Mouse (Mus musculus): ENCODE results near the gene Atp5c1. TPM values are rescaled to one million over a fixed set of nuclear protein-coding genes. Genes with fewer than 3 reads are reported as not detected.
A peak's percentile ranks its signal among the peaks of the same experiment; 100 is the strongest.

The Atp5c1 gene
- polyA plus RNA-seq, 1 experiment from 2014 or later = 1,501 TPM

GRCm38 (mm10) chr2:10074470-10074869 lies 5.8 kb downstream of the Atp5c1 start:
- WGBS = 57% methylated on average over 7 of the region's 7 CpGs
- H3K4me2 ChIP-seq (ENCODE audit: low read depth, low read length) = no peak overlapping the region
- 0 out of 2 replicates have a peak, but pooled peaks cover 2% of the 10 kb centered on the region for H3K36me3 ChIP-seq (ENCODE audit: control insufficient read depth, insufficient read depth)
- no peak overlapping the region for H3K9ac ChIP-seq (ENCODE audit: low read length)
- no peak overlapping the region for H3K4me3 ChIP-seq (ENCODE audit: low read length)
- no peak for ATAC-seq (replicated peaks; ENCODE audit: extremely low read depth, insufficient read depth, low FRiP score)
- no peaks in the 10 kb centered on the region for H3K27me3 ChIP-seq (ENCODE audit: control insufficient read depth, insufficient read depth, low read length)
- H3K9me3 ChIP-seq (replicated peaks; ENCODE audit: control insufficient read depth, low read length) = no peaks in the 10 kb centered on the region
- H3K4me1 ChIP-seq (ENCODE audit: control insufficient read depth, insufficient read depth, low read length) = peaks cover 53% of the 10 kb centered on the region
- H3K27ac ChIP-seq (ENCODE audit: low read length) = no peak overlapping the region

GRCm38 (mm10) chr2:10071751-10072150 lies 8.6 kb downstream of the Atp5c1 start:
- Histone ChIP-seq H3K4me1 (ENCODE audit: control insufficient read depth, insufficient read depth, low read length) (peaks cover 34% of the 10 kb centered on the region), H3K36me3 (ENCODE audit: control insufficient read depth, insufficient read depth) (peaks cover 22% of the 10 kb centered on the region), H3K27me3 (ENCODE audit: control insufficient read depth, insufficient read depth, low read length) (no peaks in the 10 kb centered on the region), H3K4me3 (ENCODE audit: low read length) (no peak overlapping the region), H3K9ac (ENCODE audit: low read length) (no peak overlapping the region), H3K27ac (ENCODE audit: low read length) (no peak overlapping the region), H3K9me3 (replicated peaks; ENCODE audit: control insufficient read depth, low read length) (no peaks in the 10 kb centered on the region), H3K4me2 (ENCODE audit: low read depth, low read length) (no peak overlapping the region)
- WGBS = 71% methylated on average over 7 of the region's 7 CpGs
- ATAC-seq (replicated peaks; ENCODE audit: extremely low read depth, insufficient read depth, low FRiP score) = no peak

GRCm38 (mm10) chr2:10058836-10059235 lies 21.5 kb downstream of the Atp5c1 start:
- Histone ChIP-seq H3K4me1 (ENCODE audit: control insufficient read depth, insufficient read depth, low read length) (peaks cover 9% of the 10 kb centered on the region), H3K27ac (ENCODE audit: low read length) (no peak overlapping the region), H3K9me3 (replicated peaks; ENCODE audit: control insufficient read depth, low read length) (no peaks in the 10 kb centered on the region), H3K4me2 (ENCODE audit: low read depth, low read length) (no peak overlapping the region), H3K27me3 (ENCODE audit: control insufficient read depth, insufficient read depth, low read length) (no peaks in the 10 kb centered on the region), H3K36me3 (ENCODE audit: control insufficient read depth, insufficient read depth) (peaks cover 74% of the 10 kb centered on the region), H3K9ac (ENCODE audit: low read length) (no peak overlapping the region), H3K4me3 (ENCODE audit: low read length) (no peak overlapping the region)
- 78% methylated on average over 5 of the region's 5 CpGs for WGBS
- no peak for ATAC-seq (replicated peaks; ENCODE audit: extremely low read depth, insufficient read depth, low FRiP score)

- Histone ChIP-seq H3K27ac (ENCODE audit: low read length) (no peak overlapping the region), H3K27me3 (ENCODE audit: control insufficient read depth, insufficient read depth, low read length) (no peaks in the 10 kb centered on the region), H3K36me3 (ENCODE audit: control insufficient read depth, insufficient read depth) (peaks cover 28% of the 10 kb centered on the region), H3K4me2 (ENCODE audit: low read depth, low read length) (no peak overlapping the region), H3K4me1 (ENCODE audit: control insufficient read depth, insufficient read depth, low read length) (peaks cover 10% of the 10 kb centered on the region), H3K9me3 (replicated peaks; ENCODE audit: control insufficient read depth, low read length) (no peaks in the 10 kb centered on the region), H3K4me3 (ENCODE audit: low read length) (no peak overlapping the region), H3K9ac (ENCODE audit: low read length) (no peak overlapping the region)
- no peak for ATAC-seq (replicated peaks; ENCODE audit: extremely low read depth, insufficient read depth, low FRiP score)
- WGBS = 81% methylated on average over 1 of the region's 1 CpGs
Measured at GRCm38 (mm10) chr2:10051996-10052395, 28.3 kb downstream of the Atp5c1 start.

- H3K36me3 ChIP-seq (ENCODE audit: control insufficient read depth, insufficient read depth) = peaks cover 20% of the 10 kb centered on the region
- ATAC-seq (replicated peaks; ENCODE audit: extremely low read depth, insufficient read depth, low FRiP score) = no peak
- WGBS = 89% methylated on average over 3 of the region's 3 CpGs
- H3K27me3 ChIP-seq (ENCODE audit: control insufficient read depth, insufficient read depth, low read length) = no peaks in the 10 kb centered on the region
- no peak overlapping the region for H3K4me3 ChIP-seq (ENCODE audit: low read length)
- H3K9me3 ChIP-seq (replicated peaks; ENCODE audit: control insufficient read depth, low read length) = no peaks in the 10 kb centered on the region
- H3K4me2 ChIP-seq (ENCODE audit: low read depth, low read length) = no peak overlapping the region
- H3K9ac ChIP-seq (ENCODE audit: low read length) = no peak overlapping the region
- peaks cover 10% of the 10 kb centered on the region for H3K4me1 ChIP-seq (ENCODE audit: control insufficient read depth, insufficient read depth, low read length)
- H3K27ac ChIP-seq (ENCODE audit: low read length) = no peak overlapping the region
Measured at GRCm38 (mm10) chr2:10050878-10051277, 29.4 kb downstream of the Atp5c1 start.

GRCm38 (mm10) chr2:10049456-10049855 lies 30.9 kb downstream of the Atp5c1 start:
- peak overlapping the region; percentile 46; the same call in 1 of the 2 replicates for H3K9ac ChIP-seq (ENCODE audit: low read length)
- 18% methylated on average over 10 of the region's 10 CpGs for WGBS
- no peak overlapping the region for H3K27ac ChIP-seq (ENCODE audit: low read length)
- peaks cover 10% of the 10 kb centered on the region for H3K4me1 ChIP-seq (ENCODE audit: control insufficient read depth, insufficient read depth, low read length)
- no peaks in the 10 kb centered on the region for H3K9me3 ChIP-seq (replicated peaks; ENCODE audit: control insufficient read depth, low read length)
- H3K36me3 ChIP-seq (ENCODE audit: control insufficient read depth, insufficient read depth) = peaks cover 7% of the 10 kb centered on the region
- peak overlapping the region; percentile 71 for H3K4me2 ChIP-seq (ENCODE audit: low read depth, low read length)
- ATAC-seq (replicated peaks; ENCODE audit: extremely low read depth, insufficient read depth, low FRiP score) = no peak
- no peaks in the 10 kb centered on the region for H3K27me3 ChIP-seq (ENCODE audit: control insufficient read depth, insufficient read depth, low read length)
- peak overlapping the region; percentile 94; the same call in 1 of the 2 replicates for H3K4me3 ChIP-seq (ENCODE audit: low read length)

- H3K4me2 ChIP-seq (ENCODE audit: low read depth, low read length) = peak within 1 kb of the TSS; percentile 80
- no peaks in the 10 kb centered on the region for H3K27me3 ChIP-seq (ENCODE audit: control insufficient read depth, insufficient read depth, low read length)
- ATAC-seq (replicated peaks; ENCODE audit: extremely low read depth, insufficient read depth, low FRiP score) = peak; percentile 93
- WGBS = under 1% methylated on average over 36 of the region's 36 CpGs
- H3K9ac ChIP-seq (ENCODE audit: low read length) = peak within 1 kb of the TSS; percentile 92
- H3K9me3 ChIP-seq (replicated peaks; ENCODE audit: control insufficient read depth, low read length) = no peaks in the 10 kb centered on the region
- H3K27ac ChIP-seq (ENCODE audit: low read length) = peak within 1 kb of the TSS; percentile 11
- H3K36me3 ChIP-seq (ENCODE audit: control insufficient read depth, insufficient read depth) = no peaks in the 10 kb centered on the region
- peak within 1 kb of the TSS; percentile 94 for H3K4me3 ChIP-seq (ENCODE audit: low read length)
- peaks cover 10% of the 10 kb centered on the region for H3K4me1 ChIP-seq (ENCODE audit: control insufficient read depth, insufficient read depth, low read length)
Measured at GRCm38 (mm10) chr2:10048461-10048860, 31.8 kb downstream of the Atp5c1 start, which contains the start of gene Taf3. Taf3 (minus strand) TSS chr2:10048596.

GRCm38 (mm10) chr2:10047758-10048436 lies 32.4 kb downstream of the Atp5c1 start:
- H3K4me1 ChIP-seq (ENCODE audit: control insufficient read depth, insufficient read depth, low read length) = peaks cover 10% of the 10 kb centered on the region
- H3K27me3 ChIP-seq (ENCODE audit: control insufficient read depth, insufficient read depth, low read length) = no peaks in the 10 kb centered on the region
- peak overlapping the region; percentile 11 for H3K27ac ChIP-seq (ENCODE audit: low read length)
- ATAC-seq (replicated peaks; ENCODE audit: extremely low read depth, insufficient read depth, low FRiP score) = peak; percentile 68
- no peaks in the 10 kb centered on the region for H3K36me3 ChIP-seq (ENCODE audit: control insufficient read depth, insufficient read depth)
- H3K4me2 ChIP-seq (ENCODE audit: low read depth, low read length) = peak overlapping the region; percentile 80
- peak overlapping the region; percentile 92 for H3K9ac ChIP-seq (ENCODE audit: low read length)
- H3K4me3 ChIP-seq (ENCODE audit: low read length) = peak overlapping the region; percentile 94
- H3K9me3 ChIP-seq (replicated peaks; ENCODE audit: control insufficient read depth, low read length) = no peaks in the 10 kb centered on the region
- under 1% methylated on average over 47 of the region's 47 CpGs for WGBS

- H3K4me3 ChIP-seq (ENCODE audit: low read length) = no peak overlapping the region
- 0 out of 2 replicates have a peak, but pooled peaks cover 1% of the 10 kb centered on the region for H3K36me3 ChIP-seq (ENCODE audit: control insufficient read depth, insufficient read depth)
- H3K27ac ChIP-seq (ENCODE audit: low read length) = no peak overlapping the region
- WGBS = 78% methylated on average over 3 of the region's 3 CpGs
- no peaks in the 10 kb centered on the region for H3K9me3 ChIP-seq (replicated peaks; ENCODE audit: control insufficient read depth, low read length)
- H3K4me1 ChIP-seq (ENCODE audit: control insufficient read depth, insufficient read depth, low read length) = no peaks in the 10 kb centered on the region
- no peak for ATAC-seq (replicated peaks; ENCODE audit: extremely low read depth, insufficient read depth, low FRiP score)
- no peaks in the 10 kb centered on the region for H3K27me3 ChIP-seq (ENCODE audit: control insufficient read depth, insufficient read depth, low read length)
- no peak overlapping the region for H3K9ac ChIP-seq (ENCODE audit: low read length)
- no peak overlapping the region for H3K4me2 ChIP-seq (ENCODE audit: low read depth, low read length)
Measured at GRCm38 (mm10) chr2:10034976-10035375, 45.3 kb downstream of the Atp5c1 start.

Measured in heart, embryonic 16.5 days (tissue).